Mouse (Mus musculus) intestine, postnatal 0 days (tissue): ENCODE data around the gene Prkcq. TPM values are rescaled to one million over a fixed set of nuclear protein-coding genes. Genes with fewer than 3 reads are reported as not detected.

Source experiments
- ATAC-seq: fragments of 200-750 bp; cut with Nextera tagmentation; 2 replicates; pipeline ENCODE4 v1.8.0; 2017; ENCODE audit warnings: mild to moderate bottlenecking, moderate TSS enrichment, moderate library complexity
- H3K27ac ChIP-seq: fragments of 300-500 bp; sonication (generic); 2 replicates; pipeline ENCODE4 v1.5.1; 2014; ENCODE audit warnings: mild to moderate bottlenecking, low read depth, low read length, moderate library complexity
- H3K27me3 ChIP-seq: fragments of 300-500 bp; sonication (generic); replicated peaks from 2 replicates; pipeline ENCODE4 v1.6.1; 2014; ENCODE audit warnings: low read length, mixed read lengths; ENCODE audit not compliant: control insufficient read depth, insufficient read depth
- H3K36me3 ChIP-seq: fragments of 300-500 bp; sonication (generic); 2 replicates; pipeline ENCODE4 v1.6.1; 2014; ENCODE audit warnings: mild to moderate bottlenecking, moderate library complexity; ENCODE audit not compliant: control insufficient read depth, insufficient read depth
- H3K4me1 ChIP-seq: fragments of 300-500 bp; sonication (generic); replicated peaks from 2 replicates; pipeline ENCODE4 v1.6.1; 2014; ENCODE audit warnings: antibody characterized with exemption, low read length, mixed read lengths; ENCODE audit not compliant: control insufficient read depth, insufficient read depth
- H3K4me2 ChIP-seq: fragments of 300-500 bp; sonication (generic); replicated peaks from 2 replicates; pipeline ENCODE4 v1.6.1; 2014; ENCODE audit warnings: low read depth, mild to moderate bottlenecking, moderate library complexity
- H3K4me3 ChIP-seq: fragments of 300-500 bp; sonication (generic); 2 replicates; pipeline ENCODE4 v1.5.1; 2014; ENCODE audit warnings: low read depth, low read length
- H3K9ac ChIP-seq: fragments of 300-500 bp; sonication (generic); 2 replicates; pipeline ENCODE4 v1.6.1; 2014; ENCODE audit warnings: mild to moderate bottlenecking, low read depth, low read length
- H3K9me3 ChIP-seq: fragments of 300-500 bp; sonication (generic); 2 replicates; pipeline ENCODE4 v1.6.1; 2016; ENCODE audit warnings: mixed run types; ENCODE audit not compliant: control insufficient read depth
- CTCF ChIP-seq: sonication (generic); IDR thresholded peaks from 2 replicates; pipeline ENCODE4 v1.5.1; 2016; ENCODE audit warnings: low read depth, mild to moderate bottlenecking, control low read depth, antibody characterized with exemption, moderate library complexity
- WGBS: fragments of 180-500 bp; shearing (Covaris S2); extraction: QIAGEN DNeasy Blood & Tissue Kit; methylation state at CpG from one replicate; pipeline ENCODE4 v1.1.7; 2014; 5-methylcytosine and 5-hydroxymethylcytosine counted together
- polyA plus RNA-seq: library from polyadenylated mRNA; unstranded; fragments of >200 nt; fragmentation: Nextera tagmentation; extraction: Ambion mirVana; gene quantifications from 2 replicates; pipeline ENCODE4 v1.2.1, GENCODE M21; 2015

The Prkcq gene
- polyA plus RNA-seq, 1 experiment from 2014 or later: 1.1 TPM

DNA sequence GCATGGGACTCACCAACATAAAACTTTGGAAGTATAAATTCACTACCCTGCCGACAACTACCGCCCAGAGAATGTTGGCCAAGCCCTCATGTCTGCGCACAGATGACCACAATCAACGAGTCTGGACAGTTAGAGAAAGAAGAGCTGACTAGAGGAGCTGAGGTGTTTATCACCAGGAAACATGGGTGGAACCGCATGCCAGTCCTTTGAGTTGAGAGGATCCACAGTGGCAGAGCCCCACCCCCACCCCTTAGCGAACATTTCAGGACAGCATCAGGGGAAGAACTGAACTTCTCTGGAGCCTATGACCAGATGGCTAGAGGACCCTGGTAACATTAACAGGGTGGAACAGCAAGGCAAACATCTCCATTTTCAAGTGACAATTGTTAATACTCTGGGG, 37.4 kb downstream of the Prkcq start:
- no peak for TF ChIP-seq CTCF
- 73% methylated on average over 6 of the region's 6 CpGs for whole genome bisulfite sequencing
- H3K36me3 ChIP-seq: no peaks in the 10 kb centered on the region
- no peak for ATAC-seq
- H3K4me1 ChIP-seq: no peaks in the 10 kb centered on the region
- no peaks in the 10 kb centered on the region for H3K9me3 ChIP-seq
- H3K4me3 ChIP-seq: no peak overlapping the region
- H3K4me2 ChIP-seq: no peak overlapping the region
- no peaks in the 10 kb centered on the region for H3K27me3 ChIP-seq
- no peak overlapping the region for H3K27ac ChIP-seq
- H3K9ac ChIP-seq: no peak overlapping the region

DNA sequence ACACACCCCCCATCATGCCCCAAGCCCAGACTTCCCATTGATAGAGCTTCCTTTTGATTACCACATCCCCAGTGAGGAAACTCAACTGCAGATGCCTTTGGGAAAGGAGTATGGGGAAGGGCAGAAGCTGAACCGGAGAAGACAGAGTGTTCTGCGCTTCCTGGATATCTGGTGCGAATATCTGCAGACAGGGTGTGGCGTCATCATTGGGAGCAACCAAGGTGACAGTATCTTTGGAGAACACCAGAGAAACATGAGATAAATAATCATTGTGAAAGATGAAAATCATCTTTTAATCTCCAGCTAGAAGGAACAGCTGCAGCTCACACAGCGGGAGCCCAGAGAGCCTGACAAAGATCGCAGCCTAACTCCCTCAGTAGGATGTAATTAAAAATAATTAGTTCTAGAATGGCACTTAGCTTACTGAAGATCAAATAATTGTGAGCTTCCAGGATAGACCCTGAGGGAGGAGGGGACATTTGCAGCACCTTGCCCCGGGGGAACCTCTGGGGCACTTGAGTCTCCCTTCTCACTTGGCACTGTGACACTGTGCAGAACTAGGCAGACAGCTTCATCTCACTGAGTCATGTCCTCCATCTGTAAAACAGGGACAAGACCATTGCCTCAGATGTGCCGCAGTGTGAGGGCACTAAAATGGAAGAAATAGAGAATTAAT, 38.5 kb downstream of the Prkcq start:
- no peak overlapping the region for H3K27ac ChIP-seq
- no peaks in the 10 kb centered on the region for H3K4me1 ChIP-seq
- ATAC-seq: no peak
- H3K27me3 ChIP-seq: no peaks in the 10 kb centered on the region
- no peak overlapping the region for H3K4me3 ChIP-seq
- no peak overlapping the region for H3K9ac ChIP-seq
- H3K9me3 ChIP-seq: no peaks in the 10 kb centered on the region
- no peak overlapping the region for H3K4me2 ChIP-seq
- no peak for TF ChIP-seq CTCF
- no peaks in the 10 kb centered on the region for H3K36me3 ChIP-seq
- 74% methylated on average over 8 of the region's 8 CpGs for WGBS

DNA sequence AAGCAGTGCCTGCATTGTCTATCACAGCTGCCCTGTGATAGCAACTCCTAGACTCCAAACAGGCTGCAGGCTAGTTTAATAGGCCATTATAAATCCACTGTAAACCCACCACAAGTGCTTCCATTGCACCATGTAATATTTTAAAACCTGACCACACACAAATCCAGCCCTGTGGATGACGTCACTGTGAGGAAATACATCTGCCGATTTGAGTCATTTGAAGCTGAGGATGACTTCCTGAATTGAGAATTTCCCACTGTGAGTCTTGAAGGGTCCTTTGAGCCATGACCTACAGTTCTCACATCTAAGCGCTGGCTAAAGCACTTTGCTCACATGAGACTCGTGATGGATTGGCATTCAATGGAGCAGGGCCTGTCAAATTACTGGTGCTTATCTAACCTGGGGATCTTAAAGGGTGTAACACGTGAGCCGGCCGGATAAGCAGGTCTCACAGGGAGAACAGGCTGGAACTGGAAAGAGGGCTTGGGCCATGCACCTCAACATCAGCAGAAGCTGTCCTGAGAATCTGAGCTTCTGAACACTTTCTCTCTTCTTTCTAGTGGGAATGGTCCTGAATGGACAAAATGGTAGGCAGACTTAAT, 40.2 kb downstream of the Prkcq start:
- Histone ChIP-seq H3K4me2 (no peak overlapping the region), H3K27me3 (no peaks in the 10 kb centered on the region), H3K4me3 (no peak overlapping the region), H3K4me1 (no peaks in the 10 kb centered on the region), H3K9ac (no peak overlapping the region), H3K36me3 (no peaks in the 10 kb centered on the region), H3K27ac (no peak overlapping the region), H3K9me3 (no peaks in the 10 kb centered on the region)
- no peak for TF ChIP-seq CTCF
- WGBS: 45% methylated on average over 7 of the region's 7 CpGs
- no peak for ATAC-seq

DNA sequence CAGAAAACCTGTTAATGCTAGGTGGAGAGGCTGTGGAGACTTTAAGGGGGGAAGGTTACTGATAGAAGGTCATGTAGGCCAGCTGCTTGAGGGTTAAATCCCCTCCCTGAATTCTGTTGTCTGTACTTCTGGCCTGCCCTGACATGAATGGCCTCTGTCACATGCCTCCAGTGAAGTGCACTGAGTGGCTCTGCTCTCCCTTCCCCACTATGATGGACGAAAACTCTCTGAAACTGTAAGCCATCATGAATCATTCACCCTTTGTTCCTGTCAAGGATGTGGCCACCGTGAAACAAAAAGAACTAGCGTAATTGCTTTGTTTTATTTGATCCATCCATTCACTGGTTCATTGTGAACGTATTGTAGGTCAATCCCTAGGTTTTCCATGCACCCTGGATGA, 44.5 kb downstream of the Prkcq start:
- ATAC-seq: no peak
- 69% methylated on average over 4 of the region's 4 CpGs for WGBS

DNA sequence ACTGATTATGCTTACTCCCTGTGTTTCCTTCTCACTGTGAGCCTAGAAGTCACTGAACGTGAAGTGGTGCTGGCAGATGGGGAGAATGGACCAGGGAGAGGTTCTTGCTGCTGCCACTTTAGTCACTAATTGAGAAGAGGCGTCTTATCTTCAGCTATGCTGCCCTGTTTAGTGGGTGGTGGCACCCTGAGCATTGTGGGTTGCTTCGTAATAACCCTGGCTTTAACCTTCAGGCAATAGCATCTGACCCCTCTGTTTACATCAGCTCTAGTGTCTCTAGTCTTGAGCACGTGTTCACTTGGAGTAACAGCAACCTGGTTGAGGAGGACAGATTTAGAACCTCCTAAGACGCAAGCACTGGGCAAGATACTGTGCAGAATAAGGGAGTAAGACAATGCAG, 44.9 kb downstream of the Prkcq start:
- TF ChIP-seq CTCF: no peak
- H3K27me3 ChIP-seq: no peaks in the 10 kb centered on the region
- no peak overlapping the region for H3K27ac ChIP-seq
- H3K9ac ChIP-seq: no peak overlapping the region
- H3K4me3 ChIP-seq: no peak overlapping the region
- no peaks in the 10 kb centered on the region for H3K9me3 ChIP-seq
- no peak for ATAC-seq
- WGBS: 66% methylated on average over 5 of the region's 5 CpGs
- H3K4me2 ChIP-seq: no peak overlapping the region
- H3K36me3 ChIP-seq: no peaks in the 10 kb centered on the region
- no peaks in the 10 kb centered on the region for H3K4me1 ChIP-seq

More for the DNA sequence above, 44.5 kb downstream of the Prkcq start:
- TF ChIP-seq CTCF: no peak
- H3K27ac ChIP-seq: no peak overlapping the region
- no peaks in the 10 kb centered on the region for H3K36me3 ChIP-seq
- H3K4me1 ChIP-seq: no peaks in the 10 kb centered on the region
- no peak overlapping the region for H3K4me3 ChIP-seq
- no peak overlapping the region for H3K9ac ChIP-seq
- H3K27me3 ChIP-seq: no peaks in the 10 kb centered on the region
- no peak overlapping the region for H3K4me2 ChIP-seq
- H3K9me3 ChIP-seq: no peaks in the 10 kb centered on the region

DNA sequence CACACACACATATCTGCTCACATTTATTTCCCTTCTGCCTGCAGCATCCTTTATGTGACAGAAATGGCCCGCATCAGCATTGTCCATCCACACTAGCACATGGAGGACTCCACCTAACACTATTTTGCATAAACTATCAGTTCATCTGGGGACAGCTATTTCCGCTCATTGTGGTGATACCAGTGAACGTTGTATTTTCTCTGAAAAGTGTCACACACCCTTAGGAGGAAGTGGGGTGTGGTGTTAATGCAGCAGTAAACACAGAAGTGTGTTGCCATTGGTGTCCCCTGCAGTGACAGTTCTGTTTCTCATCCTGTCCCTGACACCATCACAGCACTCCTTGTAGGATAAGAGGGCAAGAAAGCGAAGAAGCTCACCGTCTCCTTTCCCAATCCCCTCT, 46.2 kb downstream of the Prkcq start:
- no peak for TF ChIP-seq CTCF
- 70% methylated on average over 5 of the region's 5 CpGs for WGBS
- Histone ChIP-seq H3K9me3 (no peaks in the 10 kb centered on the region), H3K4me3 (no peak overlapping the region), H3K27ac (no peak overlapping the region), H3K4me2 (no peak overlapping the region), H3K9ac (no peak overlapping the region), H3K27me3 (no peaks in the 10 kb centered on the region), H3K36me3 (no peaks in the 10 kb centered on the region), H3K4me1 (no peaks in the 10 kb centered on the region)
- ATAC-seq: no peak

DNA sequence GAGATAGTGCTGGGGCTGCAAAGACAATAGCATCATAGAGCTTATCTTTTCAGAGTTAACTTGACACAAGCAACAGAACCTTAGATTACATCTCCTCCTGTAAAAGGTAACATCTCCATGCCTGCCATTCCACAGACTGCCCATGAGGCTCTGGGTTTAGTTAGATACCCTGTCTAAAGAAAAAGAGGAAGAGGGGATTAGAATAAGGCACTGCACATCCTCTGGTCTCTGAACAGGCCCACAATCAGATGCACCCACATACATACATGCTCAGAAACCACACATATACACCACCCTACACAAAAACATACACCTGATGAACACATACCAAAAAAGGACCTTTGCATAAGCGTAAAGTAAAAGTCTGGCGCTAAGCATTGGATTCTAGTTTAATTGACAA, 47.4 kb downstream of the Prkcq start:
- Histone ChIP-seq H3K9me3 (no peaks in the 10 kb centered on the region), H3K36me3 (no peaks in the 10 kb centered on the region), H3K27ac (no peak overlapping the region), H3K4me1 (no peaks in the 10 kb centered on the region), H3K27me3 (no peaks in the 10 kb centered on the region), H3K4me2 (no peak overlapping the region), H3K4me3 (no peak overlapping the region), H3K9ac (no peak overlapping the region)
- 96% methylated on average over 2 of the region's 2 CpGs for WGBS
- ATAC-seq: no peak
- TF ChIP-seq CTCF: no peak
